Mouse (Mus musculus): ENCODE results near the gene Slc16a14.

DNA sequence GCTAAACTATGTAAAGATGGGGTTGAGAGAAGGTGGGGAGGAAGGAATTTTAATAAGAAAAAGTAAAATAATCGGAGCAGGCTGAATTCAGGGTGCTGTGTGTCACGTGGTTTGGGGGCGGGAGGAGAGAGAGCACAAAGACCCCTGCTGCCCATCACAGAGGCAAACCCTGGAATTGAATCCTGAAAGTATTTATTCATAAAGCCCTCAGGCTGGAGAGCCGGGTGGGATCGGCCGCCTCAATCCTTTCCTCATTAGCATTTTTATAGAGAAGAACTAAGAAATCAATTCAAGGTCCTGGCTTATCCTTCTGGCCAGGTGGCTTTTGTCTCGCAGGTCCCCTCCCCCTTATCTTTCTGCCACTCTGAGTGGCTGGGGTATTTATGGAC lies 44.9 kb downstream of the Slc16a14 start:
- no peak for TF ChIP-seq ZC3H11A (IDR thresholded peaks at IDR 0.05; ENCODE audit: borderline replicate concordance, low read depth, low read length)
- no peak for TF ChIP-seq CHD2 (IDR thresholded peaks at IDR 0.05; ENCODE audit: low read depth, low read length)
- TF ChIP-seq HCFC1 (IDR thresholded peaks at IDR 0.05; ENCODE audit: borderline replicate concordance, insufficient read depth, low read length) = no peak
- TF ChIP-seq ZNF384 (IDR thresholded peaks at IDR 0.05; ENCODE audit: low read depth, low read length) = no peak
